30 mouse cellular contexts compared by ENCODE assay signal in the genomic region with DNA sequence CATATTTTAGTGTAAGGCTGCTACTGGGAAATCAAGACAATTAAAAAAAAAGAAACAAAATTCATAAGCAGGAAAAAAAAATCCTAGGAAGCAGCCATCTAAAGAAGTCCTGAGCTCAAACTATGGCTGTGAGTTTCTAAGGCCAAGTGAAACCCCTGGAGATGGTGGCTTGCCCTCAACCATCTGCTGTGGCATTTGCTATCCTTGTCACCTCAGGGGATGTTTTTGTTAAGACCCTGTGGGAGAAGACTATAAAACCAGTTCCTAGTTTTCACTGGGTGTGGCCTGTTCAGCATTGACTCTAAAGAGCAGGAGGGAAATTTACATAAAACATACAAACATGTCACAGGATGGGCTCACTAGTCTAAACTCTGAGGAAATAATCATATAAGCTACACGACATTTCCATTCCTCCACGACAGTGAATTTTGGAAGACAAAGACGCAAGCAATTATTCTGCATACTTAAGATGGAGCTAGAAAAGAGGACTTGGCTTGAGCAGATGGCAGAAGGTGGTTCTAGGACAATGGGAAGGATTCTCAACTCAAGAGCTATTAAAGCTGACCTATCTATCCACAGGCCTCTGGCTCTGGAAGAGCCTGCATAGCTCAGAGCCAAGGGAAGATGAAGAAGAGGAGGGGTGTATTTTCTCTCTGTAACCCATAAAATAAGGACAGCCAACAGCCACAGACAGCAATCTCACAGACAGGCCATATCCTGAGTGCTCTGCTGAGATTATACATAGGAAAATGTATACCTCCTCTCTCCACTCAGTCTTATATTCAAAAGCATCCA. TPM values are rescaled to one million over a fixed set of nuclear protein-coding genes. Genes with fewer than 3 reads are reported as not detected.
DNase-seq lines count a peak whose midpoint lies in the region; ATAC-seq and TF ChIP-seq lines count a peak whose summit lies in the region.
"Had no signal": no experiment of that assay in that cellular context is flagged by ENCODE, and none has a peak within 500 bp of the region (broad histone marks: within the 10 kb centered on the region; RNA-seq: fewer than 3 reads in every experiment).

No protein-coding gene starts in this region.

- H3K27me3 ChIP-seq in forebrain, postnatal 0 days (ENCODE audit: insufficient read depth, low read length), result no peaks in the 10 kb centered on the region
- no peaks in the 10 kb centered on the region for H3K27me3 ChIP-seq in forebrain, embryonic 11.5 days (ENCODE audit: control insufficient read depth, insufficient read depth, low read length)
- H3K27me3 ChIP-seq in midbrain, postnatal 0 days (ENCODE audit: insufficient read depth, low read length), result no peaks in the 10 kb centered on the region
- H3K27me3 ChIP-seq in midbrain, embryonic 15.5 days (replicated peaks), result no peaks in the 10 kb centered on the region
- H3K27me3 ChIP-seq: heart, embryonic 13.5 days; hindbrain, embryonic 13.5 days; intestine, embryonic 15.5 days; limb, embryonic 12.5 days; Patski had no signal

- intact Hi-C loops in left cerebral cortex, postnatal 36 days (cut with DNase I), result no loop called here

- H3K9me3 ChIP-seq in forebrain, postnatal 0 days (ENCODE audit: low read length), result no peaks in the 10 kb centered on the region
- H3K9me3 ChIP-seq in forebrain, embryonic 11.5 days (ENCODE audit: control insufficient read depth, low read length), result no peaks in the 10 kb centered on the region
- H3K9me3 ChIP-seq in midbrain, postnatal 0 days (ENCODE audit: low read length), result no peaks in the 10 kb centered on the region
- H3K9me3 ChIP-seq in midbrain, embryonic 15.5 days, result no peaks in the 10 kb centered on the region
- H3K9me3 ChIP-seq: heart, embryonic 13.5 days; hindbrain, embryonic 13.5 days; intestine, embryonic 15.5 days; limb, embryonic 12.5 days; midbrain, embryonic 10.5 days had no signal

- TF ChIP-seq CTCF in forebrain, postnatal 0 days (IDR thresholded peaks at IDR 0.05; ENCODE audit: low read depth), result no peak
- no peak for TF ChIP-seq CTCF in midbrain, postnatal 0 days (IDR thresholded peaks at IDR 0.05)

- no peak overlapping the region for H3K9ac ChIP-seq in forebrain, postnatal 0 days
- no peak overlapping the region for H3K9ac ChIP-seq in forebrain, embryonic 11.5 days (ENCODE audit: low read length)
- no peak overlapping the region for H3K9ac ChIP-seq in midbrain, postnatal 0 days (replicated peaks; ENCODE audit: low read length, poor library complexity, severe bottlenecking)
- no peak overlapping the region for H3K9ac ChIP-seq in midbrain, embryonic 15.5 days
- H3K9ac ChIP-seq: heart, embryonic 13.5 days; hindbrain, embryonic 13.5 days; intestine, embryonic 15.5 days; limb, embryonic 12.5 days had no signal

- no peak for DNase-seq in forebrain, postnatal 0 days
- DNase-seq in forebrain, embryonic 11.5 days (ENCODE audit: low spot score), result no peak
- DNase-seq in midbrain, postnatal 0 days (ENCODE audit: low spot score), result peak; percentile 37
- DNase-seq in cerebellum, adult 8-10 months, result peak; percentile 58
- DNase-seq in frontal cortex, postnatal 36 days (ENCODE audit: low spot score in 2 of 2), result no peak
- no peak for DNase-seq in left cerebral cortex, postnatal 36 days (ENCODE audit: low spot score in 2 of 2)
- DNase-seq: adrenal gland, postnatal 36 days; gastrocnemius, adult 2 months; heart, adult 18-20 months; kidney, postnatal 25 days; lung, adult 18-20 months; lung, postnatal 10 days; retina, postnatal 1 day; right cerebral cortex, postnatal 25 days; spleen, adult 18-20 months had no signal

- no peak overlapping the region for H3K4me2 ChIP-seq in forebrain, postnatal 0 days (ENCODE audit: low read depth)
- no peak overlapping the region for H3K4me2 ChIP-seq in forebrain, embryonic 11.5 days (ENCODE audit: low read depth, low read length, severe bottlenecking)
- no peak overlapping the region for H3K4me2 ChIP-seq in midbrain, postnatal 0 days (ENCODE audit: low read depth, low read length, poor library complexity, severe bottlenecking)
- no peak overlapping the region for H3K4me2 ChIP-seq in midbrain, embryonic 15.5 days
- H3K4me2 ChIP-seq: heart, embryonic 13.5 days; hindbrain, embryonic 13.5 days; intestine, embryonic 15.5 days; limb, embryonic 12.5 days; liver, embryonic 11.5 days had no signal

- peaks cover 71% of the 10 kb centered on the region for H3K36me3 ChIP-seq in forebrain, postnatal 0 days (ENCODE audit: insufficient read depth)
- H3K36me3 ChIP-seq in forebrain, embryonic 11.5 days (ENCODE audit: control insufficient read depth, insufficient read depth, low read length), result no peaks in the 10 kb centered on the region; the same call in 1 of the 2 replicates
- H3K36me3 ChIP-seq in midbrain, postnatal 0 days (ENCODE audit: insufficient read depth, low read length), result peaks cover 55% of the 10 kb centered on the region
- H3K36me3 ChIP-seq in midbrain, embryonic 15.5 days (replicated peaks), result peaks cover 39% of the 10 kb centered on the region

- no peak overlapping the region for H3K4me3 ChIP-seq in forebrain, postnatal 0 days (ENCODE audit: low read depth, low read length)
- H3K4me3 ChIP-seq in forebrain, embryonic 11.5 days (ENCODE audit: low read depth, low read length), result no peak overlapping the region
- no peak overlapping the region for H3K4me3 ChIP-seq in midbrain, postnatal 0 days (ENCODE audit: low read depth, low read length)
- H3K4me3 ChIP-seq in midbrain, embryonic 15.5 days, result no peak overlapping the region
- H3K4me3 ChIP-seq: gastrocnemius, adult 2 months; heart, embryonic 13.5 days; hindbrain, embryonic 13.5 days; intestine, embryonic 15.5 days; layer of hippocampus, adult 2 months; limb, embryonic 12.5 days; midbrain, embryonic 10.5 days had no signal

- peak overlapping the region; percentile 64 for H3K27ac ChIP-seq in forebrain, postnatal 0 days (ENCODE audit: low read depth, low read length)
- no peak overlapping the region for H3K27ac ChIP-seq in forebrain, embryonic 11.5 days (ENCODE audit: low read depth, low read length)
- H3K27ac ChIP-seq in midbrain, postnatal 0 days (ENCODE audit: low read depth, low read length), result no peak overlapping the region
- no peak overlapping the region for H3K27ac ChIP-seq in midbrain, embryonic 15.5 days
- H3K27ac ChIP-seq: gastrocnemius, adult 2 months; heart, embryonic 13.5 days; hindbrain, embryonic 13.5 days; intestine, embryonic 15.5 days; layer of hippocampus, adult 2 months; limb, embryonic 12.5 days; midbrain, embryonic 10.5 days had no signal

- 62% methylated on average over 3 of the region's 3 CpGs for WGBS in forebrain, postnatal 0 days
- WGBS in forebrain, embryonic 11.5 days, result 86% methylated on average over 3 of the region's 3 CpGs
- 86% methylated on average over 3 of the region's 3 CpGs for WGBS in midbrain, postnatal 0 days
- WGBS in midbrain, embryonic 15.5 days, result 87% methylated on average over 3 of the region's 3 CpGs

- no peaks in the 10 kb centered on the region for H3K4me1 ChIP-seq in forebrain, postnatal 0 days (ENCODE audit: insufficient read depth)
- no peaks in the 10 kb centered on the region for H3K4me1 ChIP-seq in forebrain, embryonic 11.5 days (replicated peaks; ENCODE audit: control insufficient read depth, insufficient read depth, low read length)
- no peaks in the 10 kb centered on the region for H3K4me1 ChIP-seq in midbrain, postnatal 0 days (ENCODE audit: insufficient read depth, low read length)
- no peaks in the 10 kb centered on the region for H3K4me1 ChIP-seq in midbrain, embryonic 15.5 days
- H3K4me1 ChIP-seq: heart, embryonic 13.5 days; hindbrain, embryonic 13.5 days; intestine, embryonic 15.5 days; limb, embryonic 12.5 days; midbrain, embryonic 10.5 days had no signal

- ATAC-seq in forebrain, postnatal 0 days, result peak; percentile 75
- ATAC-seq in forebrain, embryonic 11.5 days (replicated peaks; ENCODE audit: low FRiP score), result no peak
- ATAC-seq in midbrain, postnatal 0 days (ENCODE audit: low FRiP score), result no peak
- ATAC-seq in midbrain, embryonic 15.5 days (replicated peaks), result no peak
- ATAC-seq: intestine, embryonic 15.5 days; Patski had no signal

RNA-seq across cellular contexts. Expression of a gene that starts 7.6 kb away (rescaled TPM):
- 2.5 and 3.1 TPM in 2 replicates for total RNA-seq in forebrain, postnatal 0 days (2014; rRNA removed)
- 1.5 and 1.7 TPM in 2 replicates for polyA plus RNA-seq in forebrain, postnatal 0 days (2015; fragmentation: Nextera tagmentation; extraction: Ambion mirVana)
- polyA plus RNA-seq in forebrain, embryonic 11.5 days (2014; fragmentation: Nextera tagmentation; extraction: Ambion mirVana), result 0.80 and 2.1 TPM in 2 replicates
- total RNA-seq in midbrain, postnatal 0 days (2014; rRNA removed), result 2.6 and 2.7 TPM in 2 replicates
- polyA plus RNA-seq in midbrain, postnatal 0 days (2015; fragmentation: Nextera tagmentation; extraction: Ambion mirVana), result 0.99 and 1.3 TPM in 2 replicates
- 1.8 and 2.4 TPM in 2 replicates for polyA plus RNA-seq in midbrain, embryonic 15.5 days (2015; fragmentation: Nextera tagmentation; extraction: Ambion mirVana)
- 1 to 10 TPM; 1.8 to 5.1 TPM for total RNA-seq in left cerebral cortex, postnatal 36 days (2021)

RNA-seq across cellular contexts. Expression of a gene that starts 14.3 kb away (rescaled TPM):
- total RNA-seq in forebrain, postnatal 0 days (2014; rRNA removed), result 87.5 and 94.7 TPM in 2 replicates
- 86.4 and 89.5 TPM in 2 replicates for polyA plus RNA-seq in forebrain, postnatal 0 days (2015; fragmentation: Nextera tagmentation; extraction: Ambion mirVana)
- 98.9 and 109 TPM in 2 replicates for polyA plus RNA-seq in forebrain, embryonic 11.5 days (2014; fragmentation: Nextera tagmentation; extraction: Ambion mirVana)
- 78.4 and 96.9 TPM in 2 replicates for total RNA-seq in midbrain, postnatal 0 days (2014; rRNA removed)
- 107 and 116 TPM in 2 replicates for polyA plus RNA-seq in midbrain, postnatal 0 days (2015; fragmentation: Nextera tagmentation; extraction: Ambion mirVana)
- 104 and 108 TPM in 2 replicates for polyA plus RNA-seq in midbrain, embryonic 15.5 days (2015; fragmentation: Nextera tagmentation; extraction: Ambion mirVana)
- total RNA-seq in left cerebral cortex, postnatal 36 days (2021), result 10 to 100 TPM; 30.7 to 36.3 TPM

RNA-seq across cellular contexts. Expression of a gene that starts 15.4 kb away (rescaled TPM):
- 75.0 and 88.9 TPM in 2 replicates for total RNA-seq in forebrain, postnatal 0 days (2014; rRNA removed)
- 29.6 and 39.4 TPM in 2 replicates for polyA plus RNA-seq in forebrain, postnatal 0 days (2015; fragmentation: Nextera tagmentation; extraction: Ambion mirVana)
- 25.4 and 28.4 TPM in 2 replicates for polyA plus RNA-seq in forebrain, embryonic 11.5 days (2014; fragmentation: Nextera tagmentation; extraction: Ambion mirVana)
- total RNA-seq in midbrain, postnatal 0 days (2014; rRNA removed), result 73.3 and 82.1 TPM in 2 replicates
- polyA plus RNA-seq in midbrain, postnatal 0 days (2015; fragmentation: Nextera tagmentation; extraction: Ambion mirVana), result 49.7 and 50.1 TPM in 2 replicates
- polyA plus RNA-seq in midbrain, embryonic 15.5 days (2015; fragmentation: Nextera tagmentation; extraction: Ambion mirVana), result 62.2 and 63.6 TPM in 2 replicates
- 10 to 100 TPM; 96.4 to 98.8 TPM for total RNA-seq in left cerebral cortex, postnatal 36 days (2021)

RNA-seq across cellular contexts. Expression of a gene that starts 28.8 kb away (rescaled TPM):
- total RNA-seq in forebrain, postnatal 0 days (2014; rRNA removed), result not detected in 2 replicates
- polyA plus RNA-seq in forebrain, postnatal 0 days (2015; fragmentation: Nextera tagmentation; extraction: Ambion mirVana), result 3.7 and 4.2 TPM in 2 replicates
- 15.6 TPM in 1 of 2 replicates, not detected in the other for polyA plus RNA-seq in forebrain, embryonic 11.5 days (2014; fragmentation: Nextera tagmentation; extraction: Ambion mirVana)
- total RNA-seq in midbrain, postnatal 0 days (2014; rRNA removed), result not detected in 2 replicates
- polyA plus RNA-seq in midbrain, postnatal 0 days (2015; fragmentation: Nextera tagmentation; extraction: Ambion mirVana), result 15.9 and 18.2 TPM in 2 replicates
- polyA plus RNA-seq in midbrain, embryonic 15.5 days (2015; fragmentation: Nextera tagmentation; extraction: Ambion mirVana), result 13.8 and 16.1 TPM in 2 replicates
- total RNA-seq in left cerebral cortex, postnatal 36 days (2021), result not detected
- total RNA-seq: adrenal gland, adult 18-20 months; adrenal gland, postnatal 36 days; ES-E14; gastrocnemius, adult 2 months; heart, adult 18-20 months; heart, postnatal 25 days; layer of hippocampus, adult 2 months; layer of hippocampus, postnatal 25 days had no signal
- polyA plus RNA-seq: intestine, embryonic 15.5 days; kidney, embryonic 14.5 days; limb, embryonic 12.5 days; liver, embryonic 11.5 days; midbrain, embryonic 10.5 days; thymus, postnatal 0 days had no signal

Comparison
In these comparisons a context has a peak if more than half of its experiments do, and no peak if none do; other contexts are left out.
1. DNase-seq: peak in midbrain, postnatal 0 days (single experiment) and cerebellum, adult 8-10 months (single experiment); none in forebrain, postnatal 0 days (single experiment), forebrain, embryonic 11.5 days (single experiment), frontal cortex, postnatal 36 days (0 of 2) and left cerebral cortex, postnatal 36 days (0 of 2).